Mouse (Mus musculus) frontal cortex, adult 2 months (tissue): ENCODE data around the gene Aff1. TPM values are rescaled to one million over a fixed set of nuclear protein-coding genes. Genes with fewer than 3 reads are reported as not detected.

Source experiments
- DNase-seq, 2 experiments: peaks; one replicate each; pipeline ENCODE4 v3.0.0; 2022; ENCODE audit warnings: low spot score in 1 of 2; ENCODE audit errors: extremely low spot score in 1 of 2
- polyA plus RNA-seq: library from polyadenylated mRNA; depleted of rRNA; stranded (reverse); fragments of >200 nt; gene quantifications from 2 replicates; pipeline ENCODE4 v1.2.3, GENCODE M21; 2012

The Aff1 gene
- polyA plus RNA-seq, 1 experiment, result 5.0 TPM

GRCm38 (mm10) chr5:103692531-103693040, 412 bp downstream of the Aff1 start:
- DNase-seq, result no peak

GRCm38 (mm10) chr5:103693041-103693641, 967 bp downstream of the Aff1 start:
- no peak for DNase-seq

- DNase-seq, result no peak
Measured at GRCm38 (mm10) chr5:103694094-103694493, 1.9 kb downstream of the Aff1 start.

- DNase-seq, result no peak
Measured at GRCm38 (mm10) chr5:103697875-103698491, 5.8 kb downstream of the Aff1 start.

- DNase-seq, result no peak
Measured at GRCm38 (mm10) chr5:103698577-103698976, 6.4 kb downstream of the Aff1 start.

GRCm38 (mm10) chr5:103699537-103699936, 7.4 kb downstream of the Aff1 start:
- no peak for DNase-seq

- no peak for DNase-seq
Measured at GRCm38 (mm10) chr5:103700661-103701060, 8.5 kb downstream of the Aff1 start.

GRCm38 (mm10) chr5:103701466-103701865, 9.3 kb downstream of the Aff1 start:
- no peak for DNase-seq

GRCm38 (mm10) chr5:103702527-103702926, 10.4 kb downstream of the Aff1 start:
- DNase-seq, result no peak

- DNase-seq, result no peak
Measured at GRCm38 (mm10) chr5:103705331-103705730, 13.2 kb downstream of the Aff1 start.

- peak; percentile 20 to 39 for DNase-seq
Measured at GRCm38 (mm10) chr5:103705874-103706273, 13.7 kb downstream of the Aff1 start.

GRCm38 (mm10) chr5:103709044-103709443, 16.9 kb downstream of the Aff1 start:
- no peak for DNase-seq

GRCm38 (mm10) chr5:103711886-103712285, 19.7 kb downstream of the Aff1 start:
- peak; percentile 4 to 56 for DNase-seq

GRCm38 (mm10) chr5:103713422-103713821, 21.2 kb downstream of the Aff1 start:
- DNase-seq, result no peak

GRCm38 (mm10) chr5:103714943-103715342, 22.8 kb downstream of the Aff1 start:
- DNase-seq, result no peak

- DNase-seq, result no peak
Measured at GRCm38 (mm10) chr5:103716824-103717342, 24.7 kb downstream of the Aff1 start.

GRCm38 (mm10) chr5:103719131-103719530, 27.0 kb downstream of the Aff1 start:
- no peak for DNase-seq

GRCm38 (mm10) chr5:103719851-103720250, 27.7 kb downstream of the Aff1 start:
- no peak for DNase-seq

- DNase-seq, result no peak
Measured at GRCm38 (mm10) chr5:103720967-103721366, 28.8 kb downstream of the Aff1 start.

- no peak for DNase-seq
Measured at GRCm38 (mm10) chr5:103721490-103721889, 29.3 kb downstream of the Aff1 start.

GRCm38 (mm10) chr5:103722721-103723120, 30.5 kb downstream of the Aff1 start:
- DNase-seq, result no peak

GRCm38 (mm10) chr5:103724384-103724783, 32.2 kb downstream of the Aff1 start:
- DNase-seq, result no peak
